Mouse (Mus musculus) embryo, embryonic 11.5 days (tissue): ENCODE data around the gene Rabgap1l.

Experiments used
- DNase-seq: peaks from one replicate; pipeline ENCODE4 v3.0.0-alpha.2; 2012; ENCODE audit warnings: low read depth, low spot score

The Rabgap1l gene

GRCm38 (mm10) chr1:160596252-160596947 is 196.6 kb downstream of the Rabgap1l start:
- no peak for DNase-seq

- no peak for DNase-seq
Measured at GRCm38 (mm10) chr1:160594576-160594975, 198.4 kb downstream of the Rabgap1l start.

- no peak for DNase-seq
Measured at GRCm38 (mm10) chr1:160594066-160594465, 198.9 kb downstream of the Rabgap1l start.

- DNase-seq: no peak
Measured at GRCm38 (mm10) chr1:160588911-160589590, 204.0 kb downstream of the Rabgap1l start.

GRCm38 (mm10) chr1:160579309-160580233 is 213.4 kb downstream of the Rabgap1l start:
- no peak for DNase-seq

GRCm38 (mm10) chr1:160576124-160576523 is 216.9 kb downstream of the Rabgap1l start:
- no peak for DNase-seq

- DNase-seq: no peak
Measured at GRCm38 (mm10) chr1:160574039-160574438, 219.0 kb downstream of the Rabgap1l start.

- DNase-seq: no peak
Measured at GRCm38 (mm10) chr1:160566458-160566857, 226.6 kb downstream of the Rabgap1l start.

- peak; percentile 14 for DNase-seq
Measured at GRCm38 (mm10) chr1:160561381-160561780, 231.6 kb downstream of the Rabgap1l start.

GRCm38 (mm10) chr1:160550636-160551035 is 242.4 kb downstream of the Rabgap1l start:
- DNase-seq: no peak

- no peak for DNase-seq
Measured at GRCm38 (mm10) chr1:160547934-160548876, 244.8 kb downstream of the Rabgap1l start.

GRCm38 (mm10) chr1:160535649-160536048 is 257.4 kb downstream of the Rabgap1l start:
- DNase-seq: no peak

- DNase-seq: no peak
Measured at GRCm38 (mm10) chr1:160534571-160535335, 258.3 kb downstream of the Rabgap1l start.

- no peak for DNase-seq
Measured at GRCm38 (mm10) chr1:160533209-160533820, 259.7 kb downstream of the Rabgap1l start.

- DNase-seq: no peak
Measured at GRCm38 (mm10) chr1:160531402-160531801, 261.6 kb downstream of the Rabgap1l start.

GRCm38 (mm10) chr1:160521918-160522317 is 271.1 kb downstream of the Rabgap1l start:
- DNase-seq: no peak

- DNase-seq: no peak
Measured at GRCm38 (mm10) chr1:160520665-160521064, 272.3 kb downstream of the Rabgap1l start.

GRCm38 (mm10) chr1:160519896-160520465 is 273.0 kb downstream of the Rabgap1l start:
- DNase-seq: no peak

GRCm38 (mm10) chr1:160518552-160518951 is 274.5 kb downstream of the Rabgap1l start:
- DNase-seq: no peak
